Mouse (Mus musculus) central nervous system, embryonic 14 days (tissue): Measurements from ENCODE around the gene Obox3. TPM values are rescaled to one million over a fixed set of nuclear protein-coding genes. Genes with fewer than 3 reads are reported as not detected.

Experiments
- polyA plus RNA-seq: library from polyadenylated mRNA; depleted of rRNA; stranded (reverse); fragments of >200 nt; gene quantifications from 2 replicates; pipeline ENCODE4 v1.2.3, GENCODE M21; 2012; rRNA removed

The Obox3 gene
- not detected in 2 replicates for polyA plus RNA-seq

GRCm38 (mm10) chr7:15639802-15640201 lies at the start of gene Obox3:
TSS of gene Obox3 (minus strand) at chr7:15639902.

Other genes starting within 250 kb of the Obox3 start
- gene Obox5, start 110.2 kb upstream of the Obox3 start, polyA plus RNA-seq = not detected in 2 replicates
- not detected in 2 replicates for gene Obox6, start 199.8 kb upstream of the Obox3 start, polyA plus RNA-seq
- gene Crx, start 240.1 kb upstream of the Obox3 start, polyA plus RNA-seq = 0.09 and 0.18 TPM in 2 replicates
- 0.10 TPM in 1 of 2 replicates, not detected in the other for gene Crxos, start 242.7 kb upstream of the Obox3 start, polyA plus RNA-seq